Mouse (Mus musculus) left cerebral cortex, postnatal 36 days (tissue): ENCODE results near the gene Foxk1. TPM values are rescaled to one million over a fixed set of nuclear protein-coding genes. Genes with fewer than 3 reads are reported as not detected.

Experiments
- DNase-seq, 2 experiments: peaks; one replicate each; pipeline ENCODE4 v3.0.0; 2021 to 2022; ENCODE audit warnings: low spot score in 2 of 2, mixed read lengths in 1 of 2
- intact Hi-C: fragments of 180-260 bp; cut with DNase I; formaldehyde crosslinking; loops from one replicate; pipeline ENCODE4 v1.15.1; 2025
- total RNA-seq, 2 experiments: library from RNA; stranded (reverse); gene quantifications; 2 replicates each; pipeline ENCODE4 v1.2.3; 2021

Foxk1 gene
- total RNA-seq, 2 experiments from 2014 or later = 42.4 to 42.5 TPM

DNA sequence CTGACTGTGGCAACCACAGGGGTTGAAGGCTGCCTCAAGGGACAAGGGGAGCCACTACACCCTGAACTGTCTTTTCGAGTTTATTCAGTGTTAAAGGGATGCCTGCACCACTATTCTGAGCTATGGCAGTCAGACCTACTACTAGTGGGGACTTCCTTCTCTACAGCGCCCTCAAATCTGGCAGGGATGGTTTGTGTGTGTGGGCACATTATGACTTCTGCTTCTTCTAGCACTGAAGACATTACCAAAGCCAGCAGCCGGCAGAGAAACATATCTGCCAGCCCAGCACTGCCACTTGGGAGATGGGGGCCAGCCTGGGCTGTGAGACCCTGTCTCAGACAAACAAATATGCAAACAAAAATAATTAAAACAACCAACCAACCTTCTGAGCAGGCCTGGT lies 102.9 kb downstream of the Foxk1 start:
- intact Hi-C loops = loop anchor here (5.0 kb wide), 1 partner anchor 118 kb away; no protein-coding TSS in a partner anchor
- no peak for DNase-seq

DNA sequence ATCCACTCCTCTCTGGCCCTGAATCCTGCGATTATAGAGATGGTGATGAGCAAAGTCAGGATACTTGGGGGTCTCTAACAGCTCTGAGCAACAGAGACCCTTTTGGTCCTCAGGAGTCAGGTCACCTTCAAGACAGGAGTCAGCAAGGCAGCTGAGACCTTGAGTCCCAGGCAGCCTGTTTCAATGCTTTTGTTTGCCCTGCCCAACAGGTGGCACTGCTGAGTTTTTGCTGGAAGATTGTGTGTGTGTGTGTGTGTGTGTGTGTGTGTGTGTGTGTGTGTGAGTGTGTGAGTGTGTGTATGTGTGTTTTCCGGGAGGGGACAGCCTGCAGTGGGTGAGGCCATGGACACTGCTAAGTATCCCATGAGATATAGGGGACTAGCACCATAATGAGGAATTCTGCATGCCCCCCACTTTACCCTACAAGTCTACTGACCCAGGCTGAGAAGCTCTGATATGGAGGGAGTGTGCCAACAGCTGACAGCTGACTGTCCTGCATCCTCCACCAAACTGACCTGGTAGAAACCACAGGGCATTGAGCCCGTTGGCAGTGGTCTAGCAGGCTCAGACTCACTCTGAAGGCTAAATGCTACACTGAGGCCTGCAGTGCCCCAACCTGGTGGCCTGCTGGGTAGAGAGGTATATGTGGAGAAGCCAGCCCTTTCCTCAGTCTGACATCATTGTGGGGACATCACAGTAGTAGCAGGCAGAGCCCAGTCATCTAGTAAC lies 104.6 kb downstream of the Foxk1 start:
- intact Hi-C loops = no loop called here
- DNase-seq = no peak

DNA sequence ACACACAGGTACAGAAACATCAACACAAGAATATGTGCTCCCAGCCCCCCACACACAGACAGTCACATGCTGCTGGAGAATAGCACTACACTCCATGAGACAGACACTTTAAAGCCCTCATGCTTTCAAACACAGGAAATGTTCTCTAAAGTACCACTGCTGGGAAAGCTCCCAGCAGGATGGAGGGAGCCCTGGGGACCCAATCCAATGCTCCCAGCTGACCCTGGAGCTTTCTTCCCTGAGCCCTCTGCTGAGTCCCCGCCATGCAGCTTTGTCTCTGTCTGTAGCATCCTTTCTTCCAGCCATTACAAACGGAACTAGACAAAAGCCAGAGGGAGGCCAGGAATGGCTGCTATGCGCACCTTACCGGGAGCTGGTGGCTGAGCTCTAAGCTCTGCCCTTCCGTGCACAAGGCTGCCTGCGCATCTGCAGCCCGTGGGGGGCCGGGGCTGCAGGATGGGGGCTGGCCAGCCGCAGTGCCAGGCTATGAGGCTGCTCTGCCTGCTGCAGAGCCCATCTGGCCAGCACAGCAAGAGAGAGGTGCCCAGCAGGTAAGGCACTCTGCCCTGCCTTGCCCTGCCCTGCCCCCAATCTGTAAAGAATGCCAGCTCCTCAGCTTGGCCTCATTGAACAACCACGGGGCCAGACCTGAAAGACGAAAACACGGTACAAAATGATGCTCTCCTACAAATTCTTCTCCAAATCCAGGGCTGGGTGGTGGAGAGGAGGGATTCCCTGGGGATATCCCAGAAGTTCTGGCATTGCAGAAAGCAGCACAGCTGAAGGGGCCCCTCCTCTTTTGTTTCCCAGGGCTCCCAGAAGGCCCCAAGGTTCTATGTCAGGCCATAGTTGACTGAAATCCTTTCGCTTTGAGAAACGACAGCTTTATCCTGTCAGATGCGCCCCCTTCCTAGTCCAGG lies 108.1 kb downstream of the Foxk1 start:
- intact Hi-C loops = no loop called here
- no peak for DNase-seq

DNA sequence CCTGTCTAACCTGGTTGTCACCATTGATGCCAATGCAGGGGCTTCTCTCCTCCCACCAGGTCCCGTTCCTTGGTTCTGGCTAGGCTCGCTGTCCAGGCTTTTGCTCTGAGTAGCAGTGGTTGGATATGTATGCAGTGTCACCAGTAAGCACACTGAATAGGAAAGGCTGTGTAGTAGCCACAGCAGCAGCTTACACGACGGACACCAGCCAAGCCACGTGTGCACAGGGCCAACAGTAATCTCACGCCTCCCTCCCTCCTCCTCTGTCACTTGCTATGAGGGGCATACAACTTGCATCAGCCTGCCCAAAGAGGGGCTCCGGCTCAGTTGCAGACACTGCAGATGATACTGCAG lies 108.7 kb downstream of the Foxk1 start:
- no peak for DNase-seq
- intact Hi-C loops = no loop called here

Other genes with a start within 250 kb of the Foxk1 start
- 10 to 100 TPM; 21.4 to 22.4 TPM for gene Ap5z1, start 62.4 kb downstream of the Foxk1 start, total RNA-seq
- under 1 TPM; 0.42 to 0.86 TPM for gene Papolb, start 128.6 kb downstream of the Foxk1 start, total RNA-seq
- 10 to 100 TPM; 13.0 to 21.2 TPM for gene Radil, start 149.6 kb downstream of the Foxk1 start, total RNA-seq
- 100 to 1,000 TPM; 102 to 108 TPM for gene Mmd2, start 207.3 kb downstream of the Foxk1 start, total RNA-seq
- 100 to 1,000 TPM; 101 to 108 TPM for gene Wipi2, start 226.2 kb downstream of the Foxk1 start, total RNA-seq